Mouse (Mus musculus): ENCODE measurements around the gene Gse1. TPM values are rescaled to one million over a fixed set of nuclear protein-coding genes. Genes with fewer than 3 reads are reported as not detected.

The Gse1 gene
- total RNA-seq, 2 experiments from 2014 or later: 105 to 134 TPM

- ATAC-seq (replicated peaks; ENCODE audit: low FRiP score, poor library complexity, severe bottlenecking): no peak
Observed at GRCm38 (mm10) chr8:120232398-120232797, 4.1 kb downstream of the Gse1 start.

GRCm38 (mm10) chr8:120232913-120233312 is 4.7 kb downstream of the Gse1 start:
- ATAC-seq (replicated peaks; ENCODE audit: low FRiP score, poor library complexity, severe bottlenecking): no peak

GRCm38 (mm10) chr8:120234457-120234856 is 6.2 kb downstream of the Gse1 start:
- ATAC-seq (replicated peaks; ENCODE audit: low FRiP score, poor library complexity, severe bottlenecking): no peak

- no peak for ATAC-seq (replicated peaks; ENCODE audit: low FRiP score, poor library complexity, severe bottlenecking)
Observed at GRCm38 (mm10) chr8:120234866-120235265, 6.6 kb downstream of the Gse1 start.

- ATAC-seq (replicated peaks; ENCODE audit: low FRiP score, poor library complexity, severe bottlenecking): no peak
Observed at GRCm38 (mm10) chr8:120243222-120243621, 15.0 kb downstream of the Gse1 start.

- no peak for ATAC-seq (replicated peaks; ENCODE audit: low FRiP score, poor library complexity, severe bottlenecking)
Observed at GRCm38 (mm10) chr8:120243916-120244451, 15.7 kb downstream of the Gse1 start.

GRCm38 (mm10) chr8:120244553-120244952 is 16.3 kb downstream of the Gse1 start:
- no peak for ATAC-seq (replicated peaks; ENCODE audit: low FRiP score, poor library complexity, severe bottlenecking)

GRCm38 (mm10) chr8:120247618-120248017 is 19.4 kb downstream of the Gse1 start:
- ATAC-seq (replicated peaks; ENCODE audit: low FRiP score, poor library complexity, severe bottlenecking): no peak

- ATAC-seq (replicated peaks; ENCODE audit: low FRiP score, poor library complexity, severe bottlenecking): no peak
Observed at GRCm38 (mm10) chr8:120248031-120248430, 19.8 kb downstream of the Gse1 start.

GRCm38 (mm10) chr8:120248451-120248850 is 20.2 kb downstream of the Gse1 start:
- no peak for ATAC-seq (replicated peaks; ENCODE audit: low FRiP score, poor library complexity, severe bottlenecking)

GRCm38 (mm10) chr8:120249800-120250336 is 21.6 kb downstream of the Gse1 start:
- no peak for ATAC-seq (replicated peaks; ENCODE audit: low FRiP score, poor library complexity, severe bottlenecking)

GRCm38 (mm10) chr8:120250750-120251410 is 22.6 kb downstream of the Gse1 start:
- ATAC-seq (replicated peaks; ENCODE audit: low FRiP score, poor library complexity, severe bottlenecking): no peak

- no peak for ATAC-seq (replicated peaks; ENCODE audit: low FRiP score, poor library complexity, severe bottlenecking)
Observed at GRCm38 (mm10) chr8:120251411-120252035, 23.3 kb downstream of the Gse1 start.

- ATAC-seq (replicated peaks; ENCODE audit: low FRiP score, poor library complexity, severe bottlenecking): no peak
Observed at GRCm38 (mm10) chr8:120253626-120254025, 25.4 kb downstream of the Gse1 start.

- no peak for ATAC-seq (replicated peaks; ENCODE audit: low FRiP score, poor library complexity, severe bottlenecking)
Observed at GRCm38 (mm10) chr8:120255406-120255987, 27.2 kb downstream of the Gse1 start.

- no peak for ATAC-seq (replicated peaks; ENCODE audit: low FRiP score, poor library complexity, severe bottlenecking)
Observed at GRCm38 (mm10) chr8:120256958-120257357, 28.7 kb downstream of the Gse1 start.

- no peak for ATAC-seq (replicated peaks; ENCODE audit: low FRiP score, poor library complexity, severe bottlenecking)
Observed at GRCm38 (mm10) chr8:120259206-120259605, 30.9 kb downstream of the Gse1 start.

GRCm38 (mm10) chr8:120260677-120261076 is 32.4 kb downstream of the Gse1 start:
- ATAC-seq (replicated peaks; ENCODE audit: low FRiP score, poor library complexity, severe bottlenecking): no peak

GRCm38 (mm10) chr8:120261338-120262120 is 33.3 kb downstream of the Gse1 start:
- no peak for ATAC-seq (replicated peaks; ENCODE audit: low FRiP score, poor library complexity, severe bottlenecking)

- no peak for ATAC-seq (replicated peaks; ENCODE audit: low FRiP score, poor library complexity, severe bottlenecking)
Observed at GRCm38 (mm10) chr8:120263879-120264278, 35.6 kb downstream of the Gse1 start.

Measured in erythroid progenitor cell, adult 5-6 weeks (primary cell).